Mouse (Mus musculus) erythroblast, embryonic 14.5 days (primary cell): ENCODE results near the gene Limch1.

Source experiments
- GATA1 ChIP-seq: IDR thresholded peaks from 2 replicates; pipeline ENCODE4 v1.6.1; 2012; ENCODE audit warnings: low read length, inconsistent platforms, mixed read lengths
- TAL1 ChIP-seq: IDR thresholded peaks from 3 replicates; pipeline ENCODE4 v1.6.1; 2012; ENCODE audit warnings: low read length, inconsistent platforms, mixed read lengths

DNA sequence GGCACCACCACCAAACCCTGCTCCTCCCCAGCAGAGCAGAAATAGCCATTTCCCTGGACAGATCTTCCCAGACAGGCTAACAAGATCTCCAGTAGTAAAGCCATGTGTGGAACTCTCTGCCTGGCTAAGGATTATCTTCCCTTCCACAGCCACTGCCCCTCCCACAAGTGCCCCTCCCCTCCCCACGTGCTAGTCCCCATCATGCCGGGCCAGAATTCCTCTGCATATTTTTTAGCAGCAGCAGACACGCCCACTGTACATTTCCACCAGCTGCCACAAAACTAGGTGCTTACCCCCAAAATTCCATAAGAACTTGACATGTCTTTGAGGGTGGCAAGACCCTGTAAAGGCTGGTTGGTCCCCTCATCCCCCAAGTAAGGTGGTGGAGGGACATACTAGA, 284.3 kb downstream of the Limch1 start:
- TF ChIP-seq TAL1: no peak
- TF ChIP-seq GATA1: no peak
